Mouse (Mus musculus): ENCODE measurements at regions not wholly inside any gene's neighbourhood (a gene's known extent, or its start where the extent isn't known, plus 50 kb on each side); places are given as distances from the start of the nearest gene placed in this dataset.

DNA sequence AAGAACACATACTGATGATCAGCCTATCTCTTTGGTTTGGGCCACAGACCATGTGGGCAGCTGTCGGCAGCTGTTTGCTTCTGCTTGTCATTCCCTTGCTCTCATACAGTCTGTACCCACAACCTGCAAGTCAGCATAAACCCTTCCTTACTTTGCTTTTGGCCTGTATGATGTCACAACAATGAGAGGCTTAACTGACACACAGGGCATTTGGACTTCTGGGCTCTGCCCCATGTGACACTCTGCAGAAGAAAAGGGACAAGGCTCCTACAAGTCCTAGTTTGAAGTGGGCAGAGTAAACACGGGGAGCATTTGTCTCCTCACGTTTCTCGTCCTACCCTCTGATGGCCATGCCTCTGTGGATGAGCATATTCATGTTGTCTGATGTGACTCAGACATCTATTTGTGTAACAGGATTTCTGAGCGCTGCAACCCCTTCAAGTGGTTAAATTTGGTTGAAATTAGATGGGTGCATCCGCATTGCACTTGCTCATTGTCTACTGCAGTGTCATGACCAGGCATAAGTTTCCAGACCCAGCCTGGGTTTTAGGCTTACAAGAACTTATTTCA, 87.6 kb upstream of the Cpeb4 start:
- no peak for DNase-seq

DNA sequence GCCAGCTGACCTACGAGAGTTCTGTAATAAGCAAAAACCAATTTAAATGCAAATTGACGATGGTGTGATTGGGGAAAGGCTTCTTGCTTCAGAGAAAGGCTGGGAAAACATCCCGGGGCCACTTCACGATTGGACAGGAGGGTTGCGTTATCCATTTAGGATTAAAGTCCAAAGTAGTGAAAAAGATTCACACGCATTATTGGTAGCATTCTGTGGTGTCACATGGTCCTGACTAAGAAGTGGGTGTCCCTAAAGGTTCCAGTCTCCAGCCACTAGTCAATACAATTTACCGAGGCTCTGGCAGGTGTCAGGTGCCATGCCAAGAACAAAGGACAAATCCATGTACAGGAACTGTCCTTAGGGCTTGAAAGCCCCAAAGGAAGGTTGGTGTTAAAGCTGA, 86.9 kb upstream of the Cpeb4 start:
- no peak for DNase-seq

DNA sequence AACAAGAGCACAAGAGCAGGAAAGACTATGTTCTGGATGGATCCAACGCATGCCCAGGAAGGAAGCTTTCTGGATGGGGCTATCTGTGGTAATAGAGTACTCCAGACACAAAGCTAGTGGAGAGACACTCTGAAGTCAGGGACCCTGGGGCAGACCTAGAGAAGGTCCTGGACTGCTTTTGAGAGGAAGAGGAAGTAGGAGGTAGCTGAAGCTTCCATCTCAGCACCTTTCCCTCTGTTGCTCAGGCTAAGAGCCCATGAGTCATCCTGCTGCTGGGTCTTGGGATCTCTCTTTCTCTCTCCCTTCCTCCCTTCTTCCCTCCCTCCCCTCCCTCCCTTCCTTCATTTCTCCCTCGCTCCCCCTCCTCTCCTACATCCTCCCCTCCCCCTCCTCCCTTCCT, 84.6 kb upstream of the Cpeb4 start:
- no peak for DNase-seq

DNA sequence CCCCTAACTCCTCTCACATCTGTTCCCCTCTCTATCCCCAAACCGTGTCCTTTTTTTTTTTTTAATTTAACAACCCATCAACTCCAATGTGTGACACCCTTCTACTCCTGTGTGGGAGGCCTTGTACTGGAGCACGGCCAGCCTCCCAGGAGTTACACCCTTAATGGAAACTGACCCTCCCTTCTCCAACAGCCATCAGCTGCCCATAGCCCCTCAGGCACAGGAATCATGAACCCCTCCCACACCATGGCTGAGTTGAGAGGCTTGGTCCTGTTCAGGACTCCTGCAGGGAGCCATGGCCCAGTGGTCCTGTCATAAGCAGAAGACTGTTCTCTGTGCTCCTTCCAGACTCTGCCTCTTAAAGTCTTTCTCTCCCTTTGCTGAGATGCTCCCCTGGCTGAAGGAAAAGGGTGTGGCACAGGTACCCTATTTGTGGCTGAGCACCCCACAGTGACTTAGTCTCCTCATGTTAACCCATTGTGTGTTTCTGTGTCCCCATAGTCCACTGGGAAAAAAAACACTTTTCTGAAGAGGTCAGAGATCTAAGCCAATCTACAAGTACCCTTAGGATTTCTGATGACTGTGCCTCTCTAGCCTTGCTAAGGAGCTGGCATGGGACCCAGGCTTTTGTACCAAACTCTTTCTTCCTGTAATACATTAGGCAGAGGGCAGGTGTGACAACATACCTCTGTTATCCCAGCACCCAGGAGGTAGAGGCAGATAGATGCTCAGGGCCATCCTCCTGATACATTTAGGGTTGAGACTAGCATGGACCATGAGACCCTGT, 83.9 kb upstream of the Cpeb4 start:
- DNase-seq = no peak

DNA sequence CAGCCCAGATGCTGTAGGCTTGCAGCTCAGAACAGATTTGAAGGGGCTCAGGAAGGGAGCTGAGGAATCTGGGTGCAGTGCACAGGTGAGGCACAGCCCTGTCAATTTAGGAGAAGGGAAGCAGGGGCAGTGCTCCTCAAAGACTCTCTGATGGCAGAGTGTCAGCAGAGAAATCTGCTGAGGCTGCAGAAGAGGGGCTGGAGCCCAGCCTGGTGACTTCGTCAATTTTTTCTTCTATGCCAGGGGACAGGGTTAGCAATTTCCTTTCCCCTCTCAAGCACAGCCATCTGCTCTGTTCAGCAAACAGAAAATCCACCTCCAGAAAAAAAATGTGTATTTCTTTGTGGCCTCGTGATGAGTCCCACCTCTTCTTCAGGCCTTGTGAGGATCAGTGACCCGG, 82.0 kb upstream of the Cpeb4 start:
- peak in 1 of 2 experiments; percentile 34 for DNase-seq

DNA sequence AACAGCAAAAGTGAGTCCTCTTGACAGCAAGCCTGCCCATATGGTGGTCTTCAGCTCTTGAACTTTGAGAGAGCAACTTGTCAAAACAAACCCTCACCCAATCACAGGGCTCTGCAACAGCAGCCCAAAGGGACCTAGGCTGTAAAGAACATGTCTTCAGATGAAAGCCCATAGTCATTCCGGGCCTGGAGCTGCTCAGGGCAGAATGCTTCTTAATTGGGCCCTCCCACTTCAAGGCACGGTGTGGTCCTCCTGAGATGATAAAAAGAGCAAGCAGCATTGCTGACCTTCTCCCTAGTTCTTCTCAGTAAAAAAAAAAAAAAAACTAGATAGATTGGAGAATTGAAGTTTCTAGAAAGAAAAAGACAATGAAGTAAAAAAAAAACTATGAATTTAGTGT, 80.7 kb upstream of the Cpeb4 start:
- no peak for DNase-seq

DNA sequence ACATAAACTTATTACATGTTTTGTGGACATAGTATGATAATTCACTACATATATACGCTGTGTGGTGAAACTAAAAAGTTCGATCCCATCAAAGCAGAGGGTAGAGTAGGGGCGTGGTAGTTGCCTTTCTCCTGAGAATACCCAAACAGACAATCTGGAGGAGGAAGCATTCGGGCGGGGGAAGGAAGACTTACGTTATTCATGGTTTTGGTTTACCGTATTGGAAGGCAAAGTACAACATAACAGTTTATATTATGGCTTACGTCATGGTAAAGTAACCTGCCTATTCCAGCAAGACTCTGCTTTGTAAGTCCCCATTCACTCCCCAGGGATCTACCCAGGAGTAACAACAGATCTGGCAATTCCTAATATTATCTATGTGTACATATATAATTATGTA, 76.9 kb upstream of the Cpeb4 start:
- no peak for DNase-seq

DNA sequence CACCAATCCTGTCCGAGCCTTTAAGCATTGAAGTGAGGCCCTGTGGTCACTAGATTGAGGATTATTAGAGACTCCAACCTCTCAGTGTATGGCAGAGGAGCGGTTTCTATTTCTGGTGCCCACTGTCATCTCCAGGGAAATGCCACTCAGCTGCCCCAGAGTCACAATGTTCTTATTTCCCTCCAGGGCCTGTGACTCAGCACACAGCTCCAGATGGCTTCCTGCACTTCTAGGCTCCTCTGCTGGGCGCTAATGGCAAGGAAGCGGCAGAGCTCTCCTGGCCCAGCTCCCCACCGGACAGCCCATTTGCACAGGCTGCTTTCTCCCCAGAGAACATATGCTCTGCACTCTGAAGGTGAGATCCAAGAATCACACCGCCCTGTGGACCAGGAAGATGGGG, 75.8 kb upstream of the Cpeb4 start:
- peak; percentile 67 to 74 for DNase-seq

DNA sequence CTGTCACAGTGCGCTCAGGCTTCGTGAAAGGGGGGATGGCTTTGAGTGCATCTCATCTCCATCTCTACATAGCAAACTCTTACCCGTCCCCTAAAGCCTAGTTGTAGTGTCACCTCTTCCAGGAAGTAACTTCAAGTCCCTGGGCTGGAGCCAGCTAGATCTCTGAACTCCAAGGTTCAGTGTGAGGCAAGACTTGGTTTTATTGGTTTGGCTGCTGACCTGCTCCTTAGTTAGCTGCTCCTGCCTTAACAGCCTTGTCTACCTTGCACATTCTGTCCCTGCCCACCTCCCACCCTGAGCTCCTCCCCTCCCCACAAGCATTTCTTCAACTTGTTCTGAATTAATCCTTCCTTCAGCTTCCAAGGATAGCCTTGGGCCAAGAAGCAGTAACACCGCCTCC, 70.4 kb upstream of the Cpeb4 start:
- no peak for DNase-seq

DNA sequence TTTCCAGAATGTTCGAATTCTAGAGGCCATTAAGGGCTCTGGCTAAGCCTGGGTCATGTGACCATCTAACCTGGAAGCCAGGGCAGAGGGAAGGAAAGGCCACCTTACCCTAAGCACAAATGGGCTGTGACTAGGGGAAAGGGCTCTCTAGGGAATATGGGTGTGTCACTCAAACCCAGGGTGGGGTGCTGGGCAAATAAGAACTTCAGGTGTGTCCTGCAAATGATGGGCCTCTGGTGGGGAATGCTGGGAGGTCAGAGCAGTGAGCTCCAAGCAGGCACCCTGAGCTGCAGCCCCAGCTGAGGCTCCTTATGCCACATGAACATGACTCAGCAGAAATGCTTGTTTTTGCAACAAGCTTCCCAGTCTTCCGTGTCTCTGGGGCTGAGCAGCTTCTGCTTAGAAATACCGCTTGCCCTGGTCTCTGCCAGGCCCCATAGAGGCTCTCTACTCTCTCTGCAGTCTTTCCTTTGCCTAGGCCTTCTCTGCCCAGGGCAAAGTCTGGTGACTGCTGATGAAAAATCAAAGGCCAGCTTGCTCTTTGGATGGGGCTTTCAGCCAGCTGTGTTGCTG, 68.6 kb upstream of the Cpeb4 start:
- no peak for DNase-seq

DNA sequence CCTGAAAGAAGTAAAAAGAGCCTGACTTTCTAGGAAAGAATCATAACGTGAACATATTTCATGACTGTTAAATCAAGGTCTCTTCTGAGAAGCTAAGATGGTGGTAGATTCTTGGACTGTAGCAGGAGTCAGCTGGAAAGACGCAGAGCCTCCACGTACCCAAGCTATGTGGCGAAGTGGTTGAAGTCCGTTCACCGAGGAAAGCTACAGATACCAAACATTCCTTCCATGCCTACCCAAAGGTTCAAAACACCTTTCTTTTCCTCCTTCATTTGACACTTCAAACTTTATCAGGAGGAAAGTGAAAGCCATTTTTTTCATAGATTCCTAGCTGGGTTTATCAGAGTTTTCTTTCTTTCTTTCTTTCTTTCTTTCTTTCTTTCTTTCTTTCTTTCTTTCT, 67.5 kb upstream of the Cpeb4 start:
- no peak for DNase-seq

DNA sequence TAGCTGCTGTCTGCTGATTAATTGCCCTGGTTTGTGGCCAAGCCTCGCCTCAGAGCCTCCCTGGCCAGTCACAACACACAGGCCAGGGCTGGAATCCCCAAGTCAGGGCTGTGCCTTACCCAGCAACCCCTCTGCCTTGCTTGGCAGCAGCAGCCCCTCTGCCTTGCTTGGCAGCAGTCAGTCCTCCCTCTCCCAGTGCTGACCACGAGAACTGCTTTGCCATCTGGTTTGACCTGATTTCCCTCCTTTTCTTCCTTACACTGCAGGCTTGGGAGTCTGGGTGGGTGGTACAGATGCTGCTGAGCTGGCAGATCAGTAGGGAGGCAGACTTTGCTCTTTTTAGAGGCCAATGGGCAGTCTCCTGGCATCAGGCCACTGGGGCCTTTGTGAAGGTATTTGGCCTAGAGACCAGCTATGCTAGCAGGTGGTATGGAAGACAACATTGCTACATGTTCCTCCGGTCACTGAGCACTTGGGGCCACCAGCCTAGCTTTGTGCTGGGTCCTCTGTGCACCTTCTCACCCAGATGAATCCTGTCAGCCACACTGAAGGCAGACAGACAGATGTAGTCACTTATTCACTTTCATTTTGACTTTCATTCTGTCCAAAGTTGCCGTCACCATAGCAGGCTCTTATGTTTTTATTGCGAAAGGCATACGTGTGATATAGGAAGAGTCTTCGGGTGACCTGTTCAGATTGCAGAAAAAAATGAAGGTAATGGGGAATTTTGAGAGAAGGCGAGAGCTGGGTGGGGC, 64.4 kb upstream of the Cpeb4 start:
- DNase-seq = peak; percentile 86 to 90

DNA sequence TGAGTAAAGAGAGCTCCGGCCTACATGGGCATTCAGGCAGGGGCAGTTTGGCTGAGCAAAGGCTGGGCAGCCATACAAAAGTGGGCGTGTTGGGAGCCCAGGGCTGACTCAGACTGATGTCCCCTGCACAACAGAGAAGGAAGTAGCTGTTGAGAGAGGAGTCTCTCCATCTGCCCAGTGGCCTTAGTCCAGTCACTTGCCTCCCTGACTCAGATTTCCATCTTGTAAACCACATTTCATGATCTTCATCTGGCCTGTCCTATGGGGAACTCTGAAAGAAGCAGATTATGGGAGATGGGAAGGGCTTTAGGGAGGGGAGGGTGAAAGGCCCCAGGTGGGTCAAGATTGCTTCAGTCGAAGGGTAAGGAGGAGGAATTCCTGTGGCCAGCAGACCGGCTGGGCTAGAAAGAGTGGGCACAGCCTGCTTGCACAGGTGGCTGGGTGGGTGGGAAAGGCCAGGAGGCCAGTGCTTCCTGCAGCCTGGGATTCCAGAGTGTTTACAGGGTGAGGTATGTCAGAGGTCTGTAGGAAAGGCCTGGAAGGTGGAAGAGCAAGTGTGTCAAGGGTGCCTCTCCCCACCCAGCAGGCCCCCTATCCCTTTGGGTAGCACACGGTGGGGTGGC, 63.7 kb upstream of the Cpeb4 start:
- DNase-seq = peak; percentile 50 to 54

DNA sequence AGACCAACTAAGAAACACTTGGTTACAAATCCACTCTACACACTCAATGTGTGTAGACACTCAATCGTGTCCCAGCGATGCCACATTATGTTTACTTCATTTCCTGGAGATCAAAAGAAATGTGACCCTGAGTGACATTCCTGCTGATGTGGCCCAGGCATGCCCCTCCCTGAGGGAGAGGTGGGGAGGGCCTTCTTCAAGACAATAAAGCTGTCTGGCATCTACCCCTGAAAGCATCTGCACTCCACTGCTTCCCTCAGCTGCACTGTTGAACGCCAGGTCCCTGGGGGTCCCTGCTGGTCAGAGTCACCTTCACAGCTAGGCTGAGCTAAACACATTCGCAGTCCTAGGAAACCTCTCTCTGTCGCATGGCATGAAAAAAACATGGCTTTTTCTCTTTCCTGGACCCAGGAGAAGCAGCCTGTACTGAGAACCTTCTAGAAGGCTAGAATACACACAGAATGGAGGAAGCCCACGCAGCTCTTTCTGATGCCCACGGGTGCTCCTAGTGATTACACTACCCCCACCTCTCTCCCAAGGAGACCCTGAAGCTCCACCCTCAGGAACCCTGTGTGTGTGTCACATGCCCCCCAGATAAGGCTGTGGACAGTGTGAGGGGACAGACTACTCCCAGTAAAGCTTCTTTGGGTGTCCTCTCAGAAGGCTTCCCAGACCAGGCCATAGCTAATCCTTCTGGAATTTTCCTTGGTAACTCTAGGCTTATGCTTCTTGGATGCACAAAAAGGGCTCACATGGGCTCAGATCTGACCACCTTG, 61.8 kb upstream of the Cpeb4 start:
- no peak for DNase-seq

DNA sequence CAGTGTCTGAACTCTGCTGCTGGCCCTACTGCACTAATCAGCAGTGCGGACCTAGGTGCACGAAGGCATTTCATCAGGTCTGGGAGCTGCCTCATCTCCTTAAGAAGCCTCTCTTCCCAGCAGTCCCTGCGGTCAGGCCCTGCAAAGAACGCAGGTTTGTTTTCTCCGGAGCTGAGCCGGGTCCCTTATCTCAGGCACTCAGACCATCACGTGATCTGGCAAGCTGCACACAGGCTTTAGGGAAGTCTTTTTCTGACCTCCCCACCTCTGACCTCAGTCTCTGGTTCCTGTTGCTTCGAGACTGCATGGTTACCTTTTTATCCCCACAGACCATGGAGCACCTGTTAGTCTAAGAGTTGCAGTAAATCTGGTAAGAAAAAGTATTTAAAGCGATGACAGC, 59.8 kb upstream of the Cpeb4 start:
- no peak for DNase-seq

DNA sequence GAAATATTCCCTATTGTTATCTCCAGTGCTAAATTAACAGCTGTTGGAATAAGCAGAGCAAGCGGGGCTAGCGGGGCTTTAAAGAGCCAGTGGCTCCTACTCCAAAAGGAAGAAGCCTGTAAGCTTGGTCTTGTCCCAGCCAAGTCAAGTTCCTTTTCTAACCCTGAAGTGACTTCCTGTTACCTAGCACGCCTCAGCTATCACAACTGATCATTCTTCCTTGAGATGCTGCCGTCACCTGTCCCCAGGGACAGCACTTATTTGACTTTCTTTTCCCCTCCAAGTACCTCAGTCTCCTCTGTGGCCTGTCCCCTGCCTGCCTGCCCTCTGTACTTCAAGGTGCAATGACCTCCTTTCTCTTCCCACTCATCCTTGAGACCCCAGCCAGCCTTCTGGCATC, 57.4 kb upstream of the Cpeb4 start:
- no peak for DNase-seq

DNA sequence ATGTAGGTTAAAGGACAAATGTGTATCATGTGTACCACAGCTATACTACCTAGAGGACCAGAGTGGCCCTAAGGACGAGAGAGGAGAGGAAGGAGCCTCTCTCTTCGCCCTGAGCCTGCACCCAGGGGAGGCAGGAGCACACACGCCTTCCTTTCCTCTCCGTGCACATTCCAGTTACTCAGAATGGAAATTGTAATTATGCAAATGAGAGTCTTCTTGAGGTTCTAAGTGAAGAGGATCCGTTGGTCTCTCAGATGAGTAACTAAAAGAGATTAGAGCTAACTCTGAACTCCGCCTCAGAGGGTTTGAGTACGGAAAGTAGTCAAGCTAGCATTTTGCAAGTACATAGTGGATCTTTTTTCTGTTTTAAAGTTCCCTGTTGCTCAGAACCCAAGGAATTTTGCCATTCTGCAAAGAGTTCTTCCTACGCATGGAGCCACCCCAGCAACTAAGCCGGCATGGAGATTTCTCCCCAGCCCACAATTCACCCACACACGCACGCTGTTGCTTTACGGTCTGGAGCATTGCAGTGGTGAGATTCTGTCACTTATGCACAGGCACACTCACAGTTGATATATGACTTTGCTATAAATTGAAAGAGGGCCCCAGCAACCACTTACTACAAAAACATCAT, 56.0 kb upstream of the Cpeb4 start:
- no peak for DNase-seq

DNA sequence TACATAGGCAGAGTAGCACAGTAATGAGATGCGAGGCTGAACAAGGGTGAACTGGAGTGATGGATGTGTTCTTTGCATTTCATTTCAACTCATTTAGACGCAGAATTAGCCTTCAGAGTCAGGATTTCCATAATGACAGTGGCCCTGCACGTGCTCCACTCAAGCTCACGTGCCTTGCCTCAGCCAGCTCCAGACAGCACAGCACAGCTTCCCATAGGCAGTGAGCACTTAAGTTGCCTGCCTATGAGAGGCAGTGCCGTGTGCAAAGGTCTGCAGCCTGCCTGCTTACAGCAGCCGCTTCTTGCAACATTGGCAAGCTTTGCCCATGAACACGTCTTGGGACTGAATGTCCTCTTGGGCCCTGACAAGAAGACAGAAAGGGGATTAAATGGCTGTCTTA, 54.0 kb upstream of the Cpeb4 start:
- DNase-seq = no peak

DNA sequence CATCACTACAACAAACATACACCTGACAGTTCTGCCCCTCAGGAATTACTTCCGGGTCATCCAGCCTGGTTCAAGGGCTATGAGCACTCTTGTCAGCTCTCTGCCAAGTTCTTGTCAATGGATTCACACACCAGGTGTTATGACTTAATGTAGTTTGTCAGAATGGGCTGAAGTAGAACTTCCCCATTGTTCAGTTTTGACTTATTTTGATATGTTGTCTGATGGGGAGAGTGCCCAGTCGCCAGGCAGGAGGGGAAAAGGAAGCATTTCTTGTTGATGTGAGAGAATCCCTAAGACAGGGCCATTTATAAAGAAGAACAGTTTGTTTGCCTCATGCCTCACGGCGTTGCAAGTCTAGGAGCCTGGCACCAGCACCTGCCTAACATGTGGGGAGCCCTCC, 52.0 kb upstream of the Cpeb4 start:
- no peak for DNase-seq

DNA sequence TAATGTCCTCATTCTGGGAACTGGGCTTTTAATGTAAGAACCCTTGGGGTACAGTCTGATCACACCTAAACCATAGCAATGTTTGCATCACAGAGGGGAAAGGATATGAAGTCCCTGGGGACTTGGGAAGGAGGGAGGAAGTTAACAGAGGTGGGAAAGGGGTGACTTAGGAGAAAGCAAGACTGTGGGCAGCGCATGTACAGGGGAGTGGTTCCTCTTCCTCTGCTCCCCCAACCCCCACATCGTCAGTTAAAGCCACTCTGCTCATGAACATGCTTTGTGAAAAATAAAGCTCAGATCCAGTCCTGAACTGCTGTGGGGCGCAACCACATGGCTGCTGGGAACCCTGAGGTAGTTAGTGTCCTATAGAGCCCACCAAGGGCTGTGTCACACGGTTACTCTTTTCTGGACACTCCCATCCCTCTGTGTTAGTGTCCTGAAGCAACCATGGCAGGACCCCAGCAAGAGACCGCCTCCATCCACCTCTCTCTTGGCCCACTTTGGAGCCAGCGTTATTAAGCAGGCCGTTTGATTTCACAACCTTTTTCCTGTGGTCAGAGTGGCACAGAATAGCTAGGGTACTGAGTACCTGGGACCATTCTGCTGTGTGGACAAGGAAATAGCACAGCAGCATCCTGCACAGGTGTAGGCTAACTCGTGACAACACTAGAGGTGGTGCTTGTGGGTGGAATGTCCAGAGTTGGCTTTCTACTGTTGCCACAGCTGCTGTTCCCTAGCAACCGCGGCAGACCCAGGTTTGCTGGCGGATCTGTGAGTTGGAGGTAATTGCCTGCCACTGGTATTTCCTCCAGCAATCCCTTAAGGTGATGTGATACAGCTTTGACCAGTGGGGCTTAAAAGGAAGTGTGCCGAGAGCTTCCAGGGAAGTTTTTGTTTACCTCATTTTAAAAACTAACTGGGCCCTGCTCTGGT, 50.3 kb upstream of the Cpeb4 start:
- DNase-seq = no peak

Measured in cerebellum, postnatal 10 days (tissue).